Mouse (Mus musculus) midbrain, postnatal 0 days (tissue): ENCODE data around the gene Rmi1. TPM values are rescaled to one million over a fixed set of nuclear protein-coding genes. Genes with fewer than 3 reads are reported as not detected.

ENCODE experiments used
- ATAC-seq: fragments of 200-750 bp; cut with Nextera tagmentation; 2 replicates; pipeline ENCODE4 v1.8.0; 2017; ENCODE audit warnings: moderate number of reproducible peaks, mild to moderate bottlenecking, moderate TSS enrichment, moderate library complexity; ENCODE audit not compliant: low FRiP score
- DNase-seq: peaks from one replicate; pipeline ENCODE4 v3.0.0-alpha.2; 2015; ENCODE audit warnings: low spot score
- H3K27ac ChIP-seq: fragments of 300-500 bp; sonication (generic); 2 replicates; pipeline ENCODE4 v1.5.1; 2014; ENCODE audit warnings: low read depth, mild to moderate bottlenecking, low read length, mixed read lengths
- H3K27me3 ChIP-seq: fragments of 300-500 bp; sonication (generic); 2 replicates; pipeline ENCODE4 v1.6.1; 2014; ENCODE audit warnings: low read length, control low read depth, mixed read lengths; ENCODE audit not compliant: insufficient read depth
- H3K36me3 ChIP-seq: fragments of 300-500 bp; sonication (generic); 2 replicates; pipeline ENCODE4 v1.6.1; 2014; ENCODE audit warnings: low read length, control low read depth, mixed read lengths; ENCODE audit not compliant: insufficient read depth
- H3K4me1 ChIP-seq: fragments of 300-500 bp; sonication (generic); 2 replicates; pipeline ENCODE4 v1.6.1; 2014; ENCODE audit warnings: mild to moderate bottlenecking, control low read depth, antibody characterized with exemption, low read length, mixed read lengths; ENCODE audit not compliant: insufficient read depth
- H3K4me2 ChIP-seq: fragments of 300-500 bp; sonication (generic); 2 replicates; pipeline ENCODE4 v1.6.1; 2014; ENCODE audit warnings: low read depth, mild to moderate bottlenecking, low read length, mixed read lengths; ENCODE audit not compliant: poor library complexity, severe bottlenecking
- H3K4me3 ChIP-seq: fragments of 300-500 bp; sonication (generic); 2 replicates; pipeline ENCODE4 v1.5.1; 2014; ENCODE audit warnings: low read depth, mild to moderate bottlenecking, low read length, moderate library complexity
- H3K9ac ChIP-seq: fragments of 300-500 bp; sonication (generic); replicated peaks from 2 replicates; pipeline ENCODE4 v1.6.1; 2014; ENCODE audit warnings: mild to moderate bottlenecking, low read length, moderate library complexity, mixed read lengths; ENCODE audit not compliant: poor library complexity, severe bottlenecking
- H3K9me3 ChIP-seq: fragments of 300-500 bp; sonication (generic); 2 replicates; pipeline ENCODE4 v1.6.1; 2016; ENCODE audit warnings: low read length, control low read depth
- CTCF ChIP-seq: IDR thresholded peaks from 2 replicates; pipeline ENCODE4 v1.5.1; 2016; ENCODE audit warnings: antibody characterized with exemption, mild to moderate bottlenecking
- whole genome bisulfite sequencing: fragments of 180-500 bp; shearing (Covaris S2); extraction: QIAGEN DNeasy Blood & Tissue Kit; methylation state at CpG from one replicate; pipeline ENCODE4 v1.1.7; 2014; 5-methylcytosine and 5-hydroxymethylcytosine counted together
- polyA plus RNA-seq: library from polyadenylated mRNA; unstranded; fragments of >200 nt; fragmentation: Nextera tagmentation; extraction: Ambion mirVana; gene quantifications from 2 replicates; pipeline ENCODE4 v1.2.1, GENCODE M21; 2015
- total RNA-seq: library from RNA; depleted of rRNA; stranded (reverse); fragments of >200 nt; gene quantifications from 2 replicates; pipeline ENCODE4 v1.2.3, GENCODE M21; 2014

The Rmi1 gene
- total and polyA plus RNA-seq, 2 experiments from 2014 or later = 17.8 to 20.3 TPM

DNA sequence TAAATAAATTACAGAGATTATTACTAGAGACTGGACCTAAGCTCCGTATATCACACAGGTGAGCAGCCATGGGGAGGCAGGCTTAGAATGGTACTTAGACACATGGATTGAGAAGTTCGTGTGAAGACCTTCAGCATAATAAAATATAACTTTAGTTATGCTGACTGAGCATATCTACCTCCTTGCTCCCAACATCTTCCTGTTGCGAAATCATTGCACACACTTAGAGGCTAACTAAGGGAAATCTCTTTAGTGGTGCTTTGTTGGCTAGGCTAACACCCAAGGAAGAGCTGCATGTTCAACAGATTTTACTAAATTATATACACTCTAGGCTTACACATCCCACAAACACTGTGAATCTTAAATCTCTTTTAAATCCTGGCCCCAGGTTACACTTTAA, 35.7 kb upstream of the Rmi1 start:
- no peak overlapping the region for H3K9ac ChIP-seq
- H3K4me1 ChIP-seq = no peaks in the 10 kb centered on the region
- no peak overlapping the region for H3K4me3 ChIP-seq
- no peaks in the 10 kb centered on the region for H3K27me3 ChIP-seq
- TF ChIP-seq CTCF = no peak
- H3K36me3 ChIP-seq = no peaks in the 10 kb centered on the region
- DNase-seq (no peak), ATAC-seq (no peak)
- WGBS = 85% methylated on average over 3 of the region's 3 CpGs
- no peak overlapping the region for H3K27ac ChIP-seq
- no peak overlapping the region for H3K4me2 ChIP-seq
- no peaks in the 10 kb centered on the region for H3K9me3 ChIP-seq

DNA sequence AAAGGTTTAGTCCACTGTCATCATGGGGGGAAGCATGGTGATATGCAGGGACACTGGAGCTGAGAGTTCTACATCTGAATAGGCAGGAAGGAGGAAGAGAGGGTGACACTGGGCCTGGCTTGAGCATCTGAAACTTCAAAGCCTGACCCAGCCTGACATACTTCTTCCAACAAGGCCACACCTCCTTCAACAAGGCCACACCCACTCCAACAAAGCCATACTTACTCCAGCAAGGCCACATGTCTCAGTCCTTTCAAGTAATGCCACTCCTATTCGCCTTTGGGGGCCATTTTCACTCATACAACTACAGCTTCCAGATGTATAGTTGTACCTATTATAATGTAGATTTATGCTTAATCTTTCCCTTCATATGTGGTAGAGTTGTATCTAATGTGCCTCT, 34.4 kb upstream of the Rmi1 start:
- DNase-seq (no peak), ATAC-seq (no peak)
- Histone ChIP-seq H3K36me3 (no peaks in the 10 kb centered on the region), H3K9me3 (no peaks in the 10 kb centered on the region), H3K27ac (no peak overlapping the region), H3K27me3 (no peaks in the 10 kb centered on the region), H3K9ac (no peak overlapping the region), H3K4me3 (no peak overlapping the region), H3K4me1 (no peaks in the 10 kb centered on the region), H3K4me2 (no peak overlapping the region)
- TF ChIP-seq CTCF = no peak
- 53% methylated on average over 1 of the region's 1 CpGs for WGBS

DNA sequence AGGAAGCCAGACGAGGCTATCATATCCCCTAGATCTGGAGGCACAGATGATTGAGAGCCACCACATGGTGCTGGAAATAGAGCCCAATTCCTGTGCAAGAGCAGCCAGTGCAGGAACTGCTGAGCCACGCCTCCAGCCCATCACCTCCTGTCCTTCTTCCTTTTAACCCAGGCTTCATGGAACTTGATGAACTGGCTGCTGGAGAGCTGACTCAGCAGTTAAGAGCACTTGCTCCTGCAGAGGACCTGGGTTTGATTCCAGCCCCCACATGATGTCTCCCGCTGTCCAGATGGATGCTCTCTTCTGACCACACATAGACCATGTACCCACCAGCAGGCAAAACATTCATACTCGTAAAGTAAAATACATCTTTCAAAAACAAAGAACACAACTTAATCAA, 33.2 kb upstream of the Rmi1 start:
- H3K4me1 ChIP-seq = no peaks in the 10 kb centered on the region
- H3K27me3 ChIP-seq = no peaks in the 10 kb centered on the region
- TF ChIP-seq CTCF = no peak
- no peaks in the 10 kb centered on the region for H3K36me3 ChIP-seq
- no peak overlapping the region for H3K9ac ChIP-seq
- H3K27ac ChIP-seq = no peak overlapping the region
- ATAC-seq (no peak), DNase-seq (no peak)
- no peak overlapping the region for H3K4me3 ChIP-seq
- WGBS = 79% methylated on average over 4 of the region's 4 CpGs
- H3K9me3 ChIP-seq = no peaks in the 10 kb centered on the region
- H3K4me2 ChIP-seq = no peak overlapping the region

DNA sequence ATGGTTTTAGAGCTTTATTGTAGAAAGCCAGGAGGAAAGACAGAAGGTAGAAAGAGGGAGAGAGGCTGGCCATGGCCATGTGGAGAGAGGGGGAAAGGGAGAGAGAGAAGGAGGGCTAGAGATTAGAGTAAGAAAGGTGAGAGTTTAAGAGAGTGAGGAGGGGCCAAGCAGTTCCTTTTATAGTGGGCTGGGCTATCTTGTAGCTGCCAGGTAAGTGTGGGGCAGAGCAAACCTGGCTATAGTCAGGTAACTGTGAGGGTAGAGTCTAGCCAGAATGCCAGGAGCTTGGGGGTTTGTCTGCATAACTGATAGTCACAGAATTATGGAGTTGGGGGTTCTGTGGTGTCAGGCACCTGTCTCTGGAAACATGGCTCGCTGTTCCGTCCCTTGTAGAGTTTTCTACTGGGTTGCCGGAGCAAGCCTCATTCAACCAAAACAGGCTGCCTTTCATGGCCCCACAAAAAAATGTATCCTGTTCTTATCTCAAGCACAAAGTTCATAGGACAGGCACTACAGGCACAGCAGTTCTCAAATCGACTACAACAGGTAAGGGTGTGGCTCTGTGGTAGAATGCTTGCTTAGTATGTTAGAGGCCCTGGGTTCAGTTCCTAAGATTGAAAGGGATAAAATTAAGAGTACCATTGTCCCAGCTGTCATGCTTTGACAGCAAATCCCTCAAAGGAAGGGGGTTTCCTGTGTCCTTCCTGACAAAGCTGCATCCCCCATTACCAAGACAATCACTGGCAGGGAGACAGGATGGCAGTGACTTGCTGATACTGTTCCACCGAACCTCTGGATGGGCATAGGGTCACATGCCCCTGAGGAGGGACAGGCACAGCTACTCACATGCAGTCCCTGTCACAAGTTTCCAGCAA, 29.5 kb upstream of the Rmi1 start:
- WGBS = 84% methylated on average over 5 of the region's 5 CpGs
- ATAC-seq (no peak), DNase-seq (no peak)
- Histone ChIP-seq H3K36me3 (no peaks in the 10 kb centered on the region), H3K4me1 (no peaks in the 10 kb centered on the region), H3K27me3 (no peaks in the 10 kb centered on the region), H3K27ac (no peak overlapping the region), H3K9ac (no peak overlapping the region), H3K4me3 (no peak overlapping the region), H3K9me3 (no peaks in the 10 kb centered on the region), H3K4me2 (no peak overlapping the region)
- TF ChIP-seq CTCF = no peak

DNA sequence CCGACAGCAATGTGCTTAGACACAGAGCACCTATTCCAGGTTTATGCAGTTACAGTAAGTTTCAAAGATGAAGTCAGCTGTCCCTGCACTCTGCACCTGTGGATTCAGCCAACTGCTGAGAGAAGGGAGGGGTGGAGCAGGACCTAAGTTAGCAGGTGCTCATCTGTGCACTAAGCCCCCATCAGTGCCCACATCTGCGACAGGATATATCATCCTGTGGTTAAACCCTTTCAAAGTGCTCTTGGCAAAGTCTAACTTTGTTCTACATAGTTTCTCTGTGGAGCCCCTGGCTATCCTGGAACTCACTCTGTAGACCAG, 28.9 kb upstream of the Rmi1 start:
- ATAC-seq = no peak
- WGBS = 91% methylated on average over 2 of the region's 2 CpGs

DNA sequence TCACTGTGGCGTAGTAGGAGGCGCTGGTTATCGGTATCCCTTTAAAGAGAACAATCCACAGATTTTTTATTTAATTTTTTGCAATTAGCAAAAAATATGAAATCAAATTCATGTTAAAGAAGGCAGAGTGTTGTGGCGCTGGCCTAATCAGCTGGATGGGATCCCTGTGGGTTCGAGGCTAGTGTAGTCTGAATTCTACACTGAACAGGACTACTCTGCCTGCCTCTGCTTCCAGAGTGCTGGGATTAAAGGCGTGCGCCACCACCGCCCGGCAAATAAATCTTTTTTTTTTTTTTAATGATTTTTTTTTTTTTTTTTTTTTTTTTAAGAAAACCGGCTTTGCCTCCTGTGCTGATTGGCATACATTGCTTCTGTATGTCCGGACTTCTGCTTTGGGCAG, 17.7 kb upstream of the Rmi1 start:
- DNase-seq (no peak), ATAC-seq (0 out of 2 replicates have a peak, but pooled peaks have one; percentile 5)
- Histone ChIP-seq H3K9me3 (no peaks in the 10 kb centered on the region), H3K27ac (no peak overlapping the region), H3K4me1 (no peaks in the 10 kb centered on the region), H3K4me3 (peak overlapping the region; percentile 69), H3K27me3 (no peaks in the 10 kb centered on the region), H3K4me2 (peak overlapping the region; percentile 94), H3K9ac (peak overlapping the region; percentile 57), H3K36me3 (peaks cover 13% of the 10 kb centered on the region)
- 41% methylated on average over 11 of the region's 11 CpGs for WGBS
- TF ChIP-seq CTCF = no peak

More for the DNA sequence above, 28.9 kb upstream of the Rmi1 start:
- no peaks in the 10 kb centered on the region for H3K36me3 ChIP-seq
- no peak overlapping the region for H3K4me3 ChIP-seq
- DNase-seq = no peak
- H3K27ac ChIP-seq = no peak overlapping the region
- H3K9ac ChIP-seq = no peak overlapping the region
- no peak overlapping the region for H3K4me2 ChIP-seq
- H3K4me1 ChIP-seq = no peaks in the 10 kb centered on the region
- no peaks in the 10 kb centered on the region for H3K27me3 ChIP-seq
- H3K9me3 ChIP-seq = no peaks in the 10 kb centered on the region
- no peak for TF ChIP-seq CTCF
